Comparison of ENCODE assay signal across 10 mouse cellular contexts in genomic region chr11:119522779-119523178, GRCm38 (mm10). TPM values are rescaled to one million over a fixed set of nuclear protein-coding genes. Genes with fewer than 3 reads are reported as not detected.
DNase-seq lines count a peak whose midpoint lies in the region; ATAC-seq lines count a peak whose summit lies in the region.
"Had no signal": no experiment of that assay in that cellular context is flagged by ENCODE, and none has a peak within 500 bp of the region (broad histone marks: within the 10 kb centered on the region; RNA-seq: fewer than 3 reads in every experiment).

No protein-coding gene starts in this region.

- DNase-seq in kidney, adult 18-20 months, result peak; percentile 22
- no peak for DNase-seq in kidney, postnatal 14 days
- DNase-seq in adrenal gland, postnatal 25 days, result peak; percentile 58
- DNase-seq in cerebellum, adult 18-20 months, result peak; percentile 98
- DNase-seq in lung, adult 18-20 months, result peak; percentile 69 to 71
- DNase-seq in yolk sac, embryonic 10.5 days (ENCODE audit: low spot score), result no peak
- DNase-seq in layer of hippocampus, adult 11-12 months (ENCODE audit: low spot score), result no peak

- no peak for ATAC-seq in CD4-positive, CD25-positive, alpha-beta regulatory T cell, adult 4 months

RNA-seq across cellular contexts. Expression of gene Nptx1, which starts 24.8 kb away (rescaled TPM):
- 2.1 and 2.9 TPM in 2 replicates for total RNA-seq in adrenal gland, postnatal 25 days (2021)
- not detected for polyA plus RNA-seq in CD4-positive, CD25-positive, alpha-beta regulatory T cell, adult 4 months (2017; shearing (Covaris generic))
- polyA plus RNA-seq: G1E; liver, embryonic 15.5 days had no signal

RNA-seq across cellular contexts. Expression of gene Endov, which starts 31.6 kb away (rescaled TPM):
- total RNA-seq in adrenal gland, postnatal 25 days (2021), result 18.7 and 28.9 TPM in 2 replicates
- polyA plus RNA-seq in CD4-positive, CD25-positive, alpha-beta regulatory T cell, adult 4 months (2017; shearing (Covaris generic)), result 10 to 100 TPM; 11.2 to 21.9 TPM

Comparison
In these comparisons a context has a peak if more than half of its experiments do, and no peak if none do; other contexts are left out.
1. DNase-seq: peak in kidney, adult 18-20 months (single experiment), adrenal gland, postnatal 25 days (single experiment), cerebellum, adult 18-20 months (2 of 2) and lung, adult 18-20 months (2 of 2); none in kidney, postnatal 14 days (single experiment), yolk sac, embryonic 10.5 days (single experiment) and layer of hippocampus, adult 11-12 months (single experiment).